Mouse (Mus musculus): Measurements from ENCODE around the gene Dnajc17. TPM values are rescaled to one million over a fixed set of nuclear protein-coding genes. Genes with fewer than 3 reads are reported as not detected.
A peak's percentile ranks its signal among the peaks of the same experiment; 100 is the strongest.

The Dnajc17 gene
- 1 to 10 TPM; 6.4 to 7.1 TPM for total RNA-seq (2021)
- long read RNA-seq, experiment 1, transcript Dnajc17-201 (11 exons, 1,008 nt): major isoform, 5 of 8 reads
- long read RNA-seq, experiment 1, partial matches to known transcripts: 1 of 8 reads
- long read RNA-seq, experiment 1, other reads (novel, unspliced or antisense): 2 of 8 reads
- long read RNA-seq, experiment 2, partial matches to known transcripts: 0 of 7 reads
- long read RNA-seq, experiment 2, other reads (novel, unspliced or antisense): 6 of 7 reads

DNA sequence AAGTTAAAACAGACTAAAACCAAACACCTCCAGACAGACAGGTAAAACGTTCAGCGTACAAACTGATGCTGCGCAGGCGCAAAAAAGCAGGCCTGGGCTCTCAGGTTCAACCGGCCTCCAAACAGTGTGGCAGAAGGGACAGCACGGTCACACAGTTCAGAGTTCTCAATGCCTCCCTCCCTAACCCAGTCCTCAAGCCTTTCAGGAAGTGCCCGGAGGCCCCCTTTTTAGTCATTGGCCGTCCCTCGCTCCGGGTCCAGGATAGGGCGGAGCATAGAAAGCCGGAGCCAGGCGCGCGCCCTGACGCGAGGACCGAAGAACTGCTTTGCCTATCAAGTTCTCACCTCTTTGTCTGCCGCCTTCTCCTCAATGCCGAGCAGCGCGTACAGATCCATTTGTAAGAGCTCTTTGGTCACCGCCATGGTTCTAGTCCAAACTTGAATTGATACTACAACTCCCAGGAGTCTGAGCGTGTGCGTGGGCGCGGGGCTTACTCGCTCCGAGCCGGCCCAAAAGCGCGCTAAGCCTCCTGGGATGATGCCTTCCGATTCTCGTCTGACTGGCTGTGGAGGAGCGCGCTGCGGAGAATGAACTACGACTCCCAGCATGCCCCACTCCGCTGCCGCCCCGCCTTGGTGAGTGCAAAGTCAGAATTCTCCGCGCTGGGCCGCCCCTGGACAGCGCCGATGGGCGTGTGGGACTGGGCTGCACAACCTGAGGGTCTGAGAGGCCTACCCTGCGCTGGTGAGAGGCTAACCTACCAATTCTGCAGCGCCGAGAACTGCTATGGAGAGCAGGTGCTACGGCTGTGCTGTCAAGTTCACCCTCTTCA lies at the start of gene Dnajc17, which contains the start of gene Zfyve19:
Gene Dnajc17 (minus strand): TSS at position 452 of the 832 bp plus-strand sequence.
Gene Zfyve19 (plus strand): TSS at position 274 of the 832 bp plus-strand sequence.
- peak; percentile 95 for DNase-seq

GRCm38 (mm10) chr2:119254976-119255375 lies 46.4 kb upstream of the Dnajc17 start:
- no peak for DNase-seq

DNA sequence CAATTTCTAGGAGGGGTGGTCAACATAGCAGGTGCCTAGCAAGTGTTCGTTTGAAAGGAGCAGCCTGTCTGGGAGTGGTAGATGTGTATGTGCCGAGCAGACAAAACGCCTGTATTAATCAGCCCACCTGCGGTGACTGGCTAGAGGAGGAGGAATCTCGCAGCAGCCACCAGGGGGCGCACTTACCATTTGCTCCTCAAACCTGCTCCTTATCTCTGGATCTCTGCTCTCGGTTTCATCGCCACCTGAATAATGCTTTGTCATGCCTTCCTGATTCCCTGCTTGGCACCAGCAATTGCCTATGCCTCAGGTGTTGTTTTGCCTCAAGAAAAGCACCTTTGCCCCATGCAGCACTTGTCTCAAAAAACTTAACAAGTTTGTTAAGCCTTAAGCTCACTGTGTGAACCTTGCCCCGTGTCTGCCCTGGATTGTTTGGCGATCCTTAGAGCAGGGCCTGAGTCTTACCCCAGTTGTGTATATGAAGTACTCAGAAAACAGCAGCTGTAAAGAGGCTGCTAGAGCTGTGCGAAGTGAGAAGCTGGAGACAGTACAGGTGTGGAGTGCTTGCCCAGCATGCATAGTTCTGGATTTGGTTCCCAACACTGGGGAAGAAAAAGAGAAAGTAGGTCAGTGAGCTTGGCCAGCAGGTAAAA lies 42.4 kb upstream of the Dnajc17 start:
- DNase-seq: peak; percentile 64

GRCm38 (mm10) chr2:119250377-119250776 lies 41.8 kb upstream of the Dnajc17 start:
- DNase-seq: no peak

- no peak for DNase-seq
Measured at GRCm38 (mm10) chr2:119249592-119250061, 41.0 kb upstream of the Dnajc17 start.

GRCm38 (mm10) chr2:119247904-119248303 lies 39.3 kb upstream of the Dnajc17 start:
- DNase-seq: no peak

GRCm38 (mm10) chr2:119245246-119245645 lies 36.7 kb upstream of the Dnajc17 start:
- no peak for DNase-seq

GRCm38 (mm10) chr2:119242548-119242947 lies 34.0 kb upstream of the Dnajc17 start:
- no peak for DNase-seq

GRCm38 (mm10) chr2:119240819-119241186 lies 32.2 kb upstream of the Dnajc17 start:
- DNase-seq: no peak

DNA sequence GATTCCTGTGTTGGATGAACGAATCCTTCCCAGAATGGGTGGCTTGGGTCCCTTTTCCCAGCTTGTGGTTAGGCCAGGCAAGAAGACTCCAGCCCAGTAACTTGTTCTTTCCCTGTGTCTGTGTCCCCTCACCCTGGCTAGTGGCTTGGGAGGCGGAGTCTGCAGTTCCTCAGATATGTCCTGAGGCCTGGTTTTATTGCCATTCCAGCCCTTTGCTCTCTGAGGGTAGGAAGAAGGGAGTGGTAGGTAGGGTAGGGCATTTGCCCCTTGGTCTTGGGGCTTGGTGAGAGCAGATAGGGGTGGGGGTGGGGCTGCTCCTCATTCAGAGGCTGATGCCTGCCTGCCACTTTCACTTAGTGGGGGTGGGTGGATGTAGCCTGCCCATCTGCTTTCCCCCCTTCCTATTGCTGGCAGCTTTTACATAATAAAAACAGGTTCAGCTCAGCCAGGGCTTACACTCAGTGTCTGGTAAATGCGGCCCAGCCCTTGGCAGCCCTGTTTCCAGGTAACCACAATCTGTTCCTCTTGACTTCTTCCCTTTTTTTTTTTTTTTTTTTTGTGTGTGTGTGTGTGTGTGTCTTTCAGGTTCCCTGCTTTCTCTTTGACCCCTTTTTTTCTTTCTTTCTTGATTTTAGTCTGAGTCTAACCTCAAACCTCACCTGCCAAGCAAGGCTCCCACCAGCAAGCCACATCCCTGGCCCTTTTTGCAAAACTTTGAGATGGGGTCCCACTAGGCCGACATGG lies 31.7 kb upstream of the Dnajc17 start:
- DNase-seq: no peak

DNA sequence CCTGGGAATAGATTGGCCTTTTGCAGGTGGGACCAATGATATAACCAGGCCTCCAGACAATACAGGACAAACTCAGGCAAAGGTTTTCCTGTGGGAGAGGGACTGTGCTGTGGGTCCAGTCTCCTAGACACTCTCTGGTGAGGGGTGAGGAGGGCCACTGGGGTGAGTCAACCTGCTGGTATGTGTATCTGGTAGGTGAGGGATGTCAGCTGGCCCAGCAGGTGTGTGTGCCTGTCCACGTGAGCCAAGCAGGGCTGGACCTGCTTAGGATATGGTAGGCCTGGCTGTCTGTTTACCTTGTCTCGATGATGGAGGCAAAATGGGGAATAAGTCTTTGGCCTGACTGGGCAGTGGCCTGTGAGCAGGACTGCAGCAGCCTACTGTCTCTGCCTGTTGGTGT lies 30.1 kb upstream of the Dnajc17 start:
- no peak for DNase-seq

GRCm38 (mm10) chr2:119237871-119238220 lies 29.3 kb upstream of the Dnajc17 start:
- DNase-seq: no peak

- DNase-seq: no peak
Measured at GRCm38 (mm10) chr2:119237210-119237870, 28.7 kb upstream of the Dnajc17 start, which contains the start of gene Spint1. Gene Spint1 (plus strand): TSS chr2:119237362.

- no peak for DNase-seq
Measured at GRCm38 (mm10) chr2:119236682-119237209, 28.2 kb upstream of the Dnajc17 start.

GRCm38 (mm10) chr2:119229775-119230704 lies 21.4 kb upstream of the Dnajc17 start, which contains the start of gene Ppp1r14d:
Gene Ppp1r14d (minus strand): TSS chr2:119229906.
- no peak for DNase-seq

DNA sequence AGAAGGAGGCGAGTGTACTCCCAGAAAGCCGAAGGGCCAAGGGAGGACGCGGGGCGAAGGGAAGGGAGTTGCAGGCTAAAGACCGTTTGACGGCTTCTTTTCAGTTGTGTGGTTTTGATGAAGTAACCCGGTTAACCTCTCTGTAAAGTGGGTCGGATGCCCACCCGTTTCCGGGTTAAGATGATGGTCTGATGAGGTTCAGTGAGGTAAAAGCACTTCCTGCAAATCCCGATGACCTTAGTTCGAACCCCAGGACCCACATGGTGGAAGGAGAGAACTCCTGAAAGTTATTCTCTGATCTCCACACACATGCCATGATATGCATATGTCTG lies 547 bp upstream of the Dnajc17 start:
- DNase-seq: no peak

DNA sequence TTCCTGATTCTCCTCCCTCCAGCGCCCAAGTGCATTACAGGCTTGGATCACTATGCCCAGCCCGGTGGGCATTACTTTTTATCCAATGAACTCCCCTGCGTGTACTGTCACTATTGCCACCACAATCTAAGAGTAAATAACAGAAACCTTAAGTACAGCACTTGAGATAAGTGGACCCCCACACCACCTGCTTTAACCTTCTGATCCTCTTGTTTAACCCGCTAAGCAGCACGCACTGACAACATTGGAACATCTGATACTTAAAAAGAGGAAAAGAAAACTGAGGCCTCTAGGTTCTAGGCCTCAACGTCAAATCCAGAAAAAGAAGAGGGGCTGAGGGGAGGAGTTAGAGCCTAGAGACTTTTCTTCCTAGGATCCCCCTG lies 643 bp downstream of the Dnajc17 start:
- no peak for DNase-seq

GRCm38 (mm10) chr2:119203871-119204460 lies 4.6 kb downstream of the Dnajc17 start:
- peak; percentile 15 for DNase-seq

- no peak for DNase-seq
Measured at GRCm38 (mm10) chr2:119202914-119203453, 5.6 kb downstream of the Dnajc17 start.

DNA sequence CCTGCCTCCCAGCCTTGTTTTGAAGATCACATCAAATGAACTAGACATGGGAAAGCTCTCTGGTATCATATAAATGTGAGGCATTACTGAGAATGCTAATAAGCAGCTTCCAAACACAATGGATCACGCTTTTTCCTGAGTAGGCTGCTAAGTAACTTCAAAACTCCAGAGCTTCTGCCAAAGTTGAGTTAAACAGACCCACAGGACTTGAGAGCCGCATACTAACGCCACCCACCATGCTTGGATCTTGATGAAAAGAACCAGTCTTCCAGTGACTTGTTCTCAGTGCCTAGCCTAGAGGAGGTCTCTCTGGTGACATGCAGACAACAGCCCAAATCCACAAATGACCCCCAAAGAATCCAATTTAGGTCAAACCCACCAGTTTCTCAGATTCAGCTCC lies 9.7 kb downstream of the Dnajc17 start:
- DNase-seq: no peak

Measured in gastrocnemius, postnatal 25 days (tissue).